Mouse (Mus musculus) midbrain, postnatal 0 days (tissue): ENCODE results near the gene Acot13. TPM values are rescaled to one million over a fixed set of nuclear protein-coding genes. Genes with fewer than 3 reads are reported as not detected.

ENCODE experiments used
- ATAC-seq: fragments of 200-750 bp; cut with Nextera tagmentation; 2 replicates; pipeline ENCODE4 v1.8.0; 2017; ENCODE audit warnings: moderate number of reproducible peaks, mild to moderate bottlenecking, moderate TSS enrichment, moderate library complexity; ENCODE audit not compliant: low FRiP score
- DNase-seq: peaks from one replicate; pipeline ENCODE4 v3.0.0-alpha.2; 2015; ENCODE audit warnings: low spot score
- H3K27ac ChIP-seq: fragments of 300-500 bp; sonication (generic); 2 replicates; pipeline ENCODE4 v1.5.1; 2014; ENCODE audit warnings: low read depth, mild to moderate bottlenecking, low read length, mixed read lengths
- H3K27me3 ChIP-seq: fragments of 300-500 bp; sonication (generic); 2 replicates; pipeline ENCODE4 v1.6.1; 2014; ENCODE audit warnings: low read length, control low read depth, mixed read lengths; ENCODE audit not compliant: insufficient read depth
- H3K36me3 ChIP-seq: fragments of 300-500 bp; sonication (generic); 2 replicates; pipeline ENCODE4 v1.6.1; 2014; ENCODE audit warnings: low read length, control low read depth, mixed read lengths; ENCODE audit not compliant: insufficient read depth
- H3K4me1 ChIP-seq: fragments of 300-500 bp; sonication (generic); 2 replicates; pipeline ENCODE4 v1.6.1; 2014; ENCODE audit warnings: mild to moderate bottlenecking, control low read depth, antibody characterized with exemption, low read length, mixed read lengths; ENCODE audit not compliant: insufficient read depth
- H3K4me2 ChIP-seq: fragments of 300-500 bp; sonication (generic); 2 replicates; pipeline ENCODE4 v1.6.1; 2014; ENCODE audit warnings: low read depth, mild to moderate bottlenecking, low read length, mixed read lengths; ENCODE audit not compliant: poor library complexity, severe bottlenecking
- H3K4me3 ChIP-seq: fragments of 300-500 bp; sonication (generic); 2 replicates; pipeline ENCODE4 v1.5.1; 2014; ENCODE audit warnings: low read depth, mild to moderate bottlenecking, low read length, moderate library complexity
- H3K9ac ChIP-seq: fragments of 300-500 bp; sonication (generic); replicated peaks from 2 replicates; pipeline ENCODE4 v1.6.1; 2014; ENCODE audit warnings: mild to moderate bottlenecking, low read length, moderate library complexity, mixed read lengths; ENCODE audit not compliant: poor library complexity, severe bottlenecking
- H3K9me3 ChIP-seq: fragments of 300-500 bp; sonication (generic); 2 replicates; pipeline ENCODE4 v1.6.1; 2016; ENCODE audit warnings: low read length, control low read depth
- CTCF ChIP-seq: IDR thresholded peaks from 2 replicates; pipeline ENCODE4 v1.5.1; 2016; ENCODE audit warnings: antibody characterized with exemption, mild to moderate bottlenecking
- WGBS: fragments of 180-500 bp; shearing (Covaris S2); extraction: QIAGEN DNeasy Blood & Tissue Kit; methylation state at CpG from one replicate; pipeline ENCODE4 v1.1.7; 2014; 5-methylcytosine and 5-hydroxymethylcytosine counted together
- polyA plus RNA-seq: library from polyadenylated mRNA; unstranded; fragments of >200 nt; fragmentation: Nextera tagmentation; extraction: Ambion mirVana; gene quantifications from 2 replicates; pipeline ENCODE4 v1.2.1, GENCODE M21; 2015
- total RNA-seq: library from RNA; depleted of rRNA; stranded (reverse); fragments of >200 nt; gene quantifications from 2 replicates; pipeline ENCODE4 v1.2.3, GENCODE M21; 2014; rRNA removed

Gene Acot13
- total RNA-seq (15.1 and 25.4 TPM in 2 replicates), polyA plus RNA-seq (60.2 and 67.1 TPM in 2 replicates)

DNA sequence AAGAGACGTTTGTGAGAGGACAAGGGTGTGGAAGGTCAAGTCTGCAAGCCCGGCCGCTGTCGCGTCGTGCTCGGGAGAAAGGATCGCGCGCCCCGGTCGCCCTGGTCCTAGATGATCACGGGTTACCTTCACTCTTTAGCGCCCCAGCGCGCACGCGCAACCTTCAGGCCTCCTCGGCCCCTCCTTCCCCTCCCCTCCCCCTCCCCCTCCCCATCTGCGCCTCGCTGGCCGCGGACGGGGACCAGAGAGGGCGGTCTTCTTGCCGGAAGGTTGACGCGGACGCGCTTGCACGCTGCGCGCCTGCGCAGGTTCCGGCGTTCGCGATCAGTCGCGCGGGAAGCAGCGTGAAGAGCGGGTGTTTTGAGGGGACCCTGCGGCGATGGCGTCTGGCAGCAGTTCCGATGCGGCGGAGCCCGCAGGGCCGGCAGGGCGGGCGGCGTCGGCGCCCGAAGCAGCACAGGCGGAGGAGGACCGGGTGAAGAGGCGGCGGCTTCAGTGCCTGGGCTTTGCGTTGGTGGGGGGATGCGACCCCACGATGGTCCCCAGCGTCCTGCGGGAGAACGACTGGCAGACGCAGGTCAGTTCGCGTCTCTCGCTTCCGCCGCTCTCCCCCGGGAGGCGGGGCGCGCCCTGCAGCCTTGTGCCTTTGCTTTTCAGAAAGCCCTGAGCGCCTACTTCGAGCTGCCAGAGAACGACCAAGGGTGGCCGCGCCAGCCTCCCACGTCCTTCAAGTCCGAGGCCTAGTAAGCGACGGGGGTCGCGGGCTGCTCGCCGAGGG, at the start of gene Acot13, which contains the start of gene Tdp2:
Gene Acot13, minus strand, starts transcription at position 188 of the 778 bp plus-strand sequence.
Gene Tdp2, plus strand, starts transcription at position 327 of the 778 bp plus-strand sequence.
- H3K27ac ChIP-seq: peak within 1 kb of the TSS; percentile 71
- H3K4me1 ChIP-seq: peaks cover 7% of the 10 kb centered on the region; the same call in 1 of the 2 replicates
- no peaks in the 10 kb centered on the region for H3K36me3 ChIP-seq
- peak within 1 kb of the TSS; percentile 86 for H3K4me2 ChIP-seq
- peak; percentile 33 for TF ChIP-seq CTCF
- no peaks in the 10 kb centered on the region for H3K9me3 ChIP-seq
- peak within 1 kb of the TSS; percentile 71 for H3K9ac ChIP-seq
- H3K27me3 ChIP-seq: no peaks in the 10 kb centered on the region
- DNase-seq: peak; percentile 97
- peak within 1 kb of the TSS; percentile 72 for H3K4me3 ChIP-seq
- peak; percentile 96 for ATAC-seq
- under 1% methylated on average over 78 of the region's 90 CpGs for WGBS

- WGBS: 92% methylated on average over 5 of the region's 5 CpGs
- H3K36me3 ChIP-seq: peaks cover 37% of the 10 kb centered on the region
- ATAC-seq: no peak
Observed at GRCm38 (mm10) chr13:24880704-24881103, 49.4 kb upstream of the Acot13 start.

DNA sequence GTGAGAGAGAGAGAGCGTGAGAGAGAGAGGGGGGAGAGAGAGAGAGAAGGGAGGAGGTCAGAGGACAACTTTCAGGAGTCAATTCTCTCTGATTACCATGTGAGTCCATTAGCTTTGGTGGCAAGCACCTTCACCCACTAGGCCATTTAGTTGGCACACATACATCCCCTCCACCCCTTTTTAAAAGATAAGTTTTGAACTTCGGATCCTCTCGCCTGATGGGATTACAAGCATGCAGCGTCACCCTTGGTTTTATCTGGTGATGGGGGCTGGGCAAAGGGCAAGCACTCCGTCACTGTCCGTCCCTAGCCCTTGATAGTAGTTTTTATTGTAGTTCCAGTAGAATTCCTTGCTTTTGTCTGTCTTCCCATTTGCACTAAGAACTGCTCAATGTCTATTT, 48.9 kb upstream of the Acot13 start:
- no peak for ATAC-seq
- no peak for TF ChIP-seq CTCF
- H3K27me3 ChIP-seq: no peaks in the 10 kb centered on the region

More at GRCm38 (mm10) chr13:24880704-24881103, 49.4 kb upstream of the Acot13 start:
- DNase-seq: no peak
- Histone ChIP-seq H3K27me3 (no peaks in the 10 kb centered on the region), H3K9ac (no peak overlapping the region), H3K4me3 (no peak overlapping the region), H3K27ac (no peak overlapping the region), H3K4me2 (no peak overlapping the region), H3K4me1 (no peaks in the 10 kb centered on the region), H3K9me3 (0 out of 2 replicates have a peak, but pooled peaks cover 6% of the 10 kb centered on the region)
- no peak for TF ChIP-seq CTCF

DNA sequence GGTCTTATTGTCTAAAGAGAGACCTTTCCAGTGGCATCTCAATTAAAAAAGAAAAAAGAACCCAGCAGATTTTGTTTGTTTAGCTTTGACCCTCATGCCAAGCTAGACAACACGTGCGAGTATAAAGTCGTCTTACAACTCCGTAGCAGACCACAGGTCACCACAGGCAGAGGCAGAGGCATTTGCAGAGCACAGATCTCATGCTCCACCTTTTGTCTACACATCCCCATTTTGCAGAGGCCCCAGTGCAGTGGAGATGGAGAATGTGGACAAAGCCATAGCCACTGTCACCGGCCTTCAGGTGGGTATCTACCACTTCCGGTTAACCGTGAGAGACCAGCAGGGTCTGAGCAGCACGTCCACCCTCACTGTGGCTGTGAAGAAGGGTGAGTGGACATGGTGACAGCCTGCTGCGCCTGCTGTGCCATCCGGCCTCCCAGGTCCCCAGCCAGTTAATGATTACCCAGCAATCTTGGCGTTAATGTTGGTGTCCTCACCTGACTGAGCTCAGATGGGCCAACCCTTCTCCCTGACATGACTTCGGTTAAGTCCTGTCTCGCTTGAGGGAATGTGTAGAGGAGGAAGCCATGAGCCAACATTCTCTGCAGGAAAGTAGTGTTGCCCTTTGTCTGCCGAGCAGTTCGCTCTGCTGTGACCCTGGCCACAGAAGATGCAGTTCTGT, 48.2 kb upstream of the Acot13 start:
- no peak for TF ChIP-seq CTCF
- 90% methylated on average over 15 of the region's 15 CpGs for WGBS
- Histone ChIP-seq H3K4me1 (no peaks in the 10 kb centered on the region), H3K27me3 (no peaks in the 10 kb centered on the region), H3K9me3 (0 out of 2 replicates have a peak, but pooled peaks cover 6% of the 10 kb centered on the region), H3K36me3 (peaks cover 35% of the 10 kb centered on the region; the same call in 1 of the 2 replicates), H3K9ac (no peak overlapping the region), H3K4me2 (no peak overlapping the region), H3K4me3 (no peak overlapping the region), H3K27ac (no peak overlapping the region)
- ATAC-seq (no peak), DNase-seq (no peak)

More for the DNA sequence above, 48.9 kb upstream of the Acot13 start:
- H3K36me3 ChIP-seq: peaks cover 35% of the 10 kb centered on the region; the same call in 1 of the 2 replicates
- no peak overlapping the region for H3K4me3 ChIP-seq
- no peak overlapping the region for H3K9ac ChIP-seq
- no peak overlapping the region for H3K27ac ChIP-seq
- H3K4me2 ChIP-seq: no peak overlapping the region
- 0 out of 2 replicates have a peak, but pooled peaks cover 6% of the 10 kb centered on the region for H3K9me3 ChIP-seq
- no peaks in the 10 kb centered on the region for H3K4me1 ChIP-seq
- no peak for DNase-seq
- WGBS: 81% methylated on average over 6 of the region's 6 CpGs

DNA sequence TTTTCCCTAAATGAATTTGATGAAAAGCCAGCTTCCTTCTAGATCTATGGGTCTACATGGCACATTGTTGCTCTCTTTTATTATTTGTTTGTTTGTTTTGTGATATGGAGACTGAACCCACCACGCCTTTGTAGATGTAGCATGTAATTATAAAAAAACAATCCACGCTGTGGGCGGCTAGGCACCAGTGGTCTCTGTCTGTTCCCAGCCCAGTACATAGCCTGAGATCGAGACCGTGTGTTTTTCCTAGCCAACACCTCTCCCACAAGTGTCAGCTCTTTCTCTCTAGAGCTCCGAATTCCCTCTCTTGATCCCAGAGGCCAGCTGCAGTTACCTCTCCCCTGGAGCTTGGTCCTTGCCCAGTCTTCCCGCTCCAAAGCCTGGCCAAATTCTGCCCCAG, 36.9 kb upstream of the Acot13 start:
- ATAC-seq (no peak), DNase-seq (no peak)
- H3K4me2 ChIP-seq: no peak overlapping the region
- H3K9me3 ChIP-seq: no peaks in the 10 kb centered on the region
- H3K9ac ChIP-seq: no peak overlapping the region
- 83% methylated on average over 7 of the region's 7 CpGs for WGBS
- H3K36me3 ChIP-seq: no peaks in the 10 kb centered on the region; the same call in 1 of the 2 replicates
- no peak for TF ChIP-seq CTCF
- H3K4me1 ChIP-seq: no peaks in the 10 kb centered on the region
- H3K27ac ChIP-seq: no peak overlapping the region
- H3K4me3 ChIP-seq: no peak overlapping the region
- H3K27me3 ChIP-seq: no peaks in the 10 kb centered on the region
